Mouse (Mus musculus) retina, adult 2 months (tissue): Measurements from ENCODE around the gene Npc1l1.

Experiments used
- DNase-seq: peaks from one replicate; pipeline ENCODE4 v3.0.0-alpha.2; 2012; ENCODE audit warnings: low read depth, low spot score

Gene Npc1l1

DNA sequence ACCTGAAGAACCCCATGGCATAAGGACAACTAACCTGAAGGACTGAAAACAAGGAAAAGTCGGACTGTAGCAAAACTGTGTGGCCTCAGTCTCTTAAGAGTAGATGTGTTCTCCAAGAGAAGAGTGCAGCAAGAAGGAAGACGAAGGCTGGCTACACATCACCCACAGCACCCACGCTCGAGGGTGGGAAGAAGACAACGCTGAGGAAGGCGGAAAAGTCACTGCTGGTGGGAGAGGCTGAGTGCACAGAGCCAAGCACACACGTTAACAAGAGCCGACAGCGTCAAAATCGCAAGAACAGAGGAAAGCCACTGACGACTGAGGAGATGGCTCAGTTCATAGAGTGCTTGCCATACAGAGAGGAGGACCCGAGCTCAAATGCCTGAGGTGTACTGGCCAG, 66.2 kb downstream of the Npc1l1 start:
- no peak for DNase-seq

DNA sequence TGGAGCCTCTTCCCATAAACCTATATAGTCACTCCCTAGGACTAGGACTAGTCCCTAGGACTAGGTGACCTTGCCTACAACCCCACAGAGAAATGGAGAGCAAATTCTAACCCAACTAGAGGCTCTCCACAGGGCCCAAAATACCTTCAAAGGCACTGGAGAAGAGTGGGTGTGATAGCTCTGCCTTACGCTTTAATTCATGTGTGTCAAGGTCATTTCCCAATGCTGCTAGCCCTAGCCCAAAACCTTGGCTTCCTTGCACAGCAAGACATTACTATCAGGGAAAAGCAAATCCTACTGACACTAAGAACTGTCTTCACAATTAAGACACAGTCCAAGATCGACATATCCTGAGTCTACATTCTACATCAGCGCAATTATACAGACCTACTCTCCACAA, 66.9 kb downstream of the Npc1l1 start:
- no peak for DNase-seq

DNA sequence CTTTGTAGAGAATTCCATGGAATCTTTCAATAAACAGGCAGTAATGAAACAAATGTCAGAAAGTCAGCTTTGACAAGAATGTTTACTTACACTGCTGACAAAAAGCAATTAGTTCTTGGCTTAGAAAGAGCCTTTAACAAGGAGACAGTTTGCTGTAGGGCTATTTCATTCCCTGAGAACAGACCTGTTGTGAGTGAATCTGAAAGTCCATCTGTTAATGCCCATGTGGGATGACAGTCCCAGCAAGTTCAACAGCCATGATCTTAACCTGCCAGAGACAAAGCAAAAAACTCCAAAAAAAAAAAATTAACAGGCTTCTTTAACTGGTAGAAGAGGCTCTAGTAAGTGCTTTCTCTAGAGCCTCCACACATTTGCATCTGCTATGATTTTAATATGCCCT, 68.4 kb downstream of the Npc1l1 start:
- no peak for DNase-seq
